28 mouse cellular contexts compared by ENCODE assay signal in genomic region chr2:112328069-112328777, GRCm38 (mm10). TPM values are rescaled to one million over a fixed set of nuclear protein-coding genes. Genes with fewer than 3 reads are reported as not detected.
DNase-seq lines count a peak whose midpoint lies in the region; ATAC-seq lines count a peak whose summit lies in the region.
"Had no signal": no experiment of that assay in that cellular context is flagged by ENCODE, and none has a peak within 500 bp of the region (broad histone marks: within the 10 kb centered on the region; RNA-seq: fewer than 3 reads in every experiment).

No protein-coding gene starts in this region.

- ATAC-seq in intestine, embryonic 16.5 days: peak; percentile 21; the same call in 1 of the 2 replicates
- ATAC-seq in liver, embryonic 16.5 days (ENCODE audit: low read depth): peak; percentile 84
- ATAC-seq: inflammation-experienced regulatory T-cells, adult 6 months had no signal

- H3K4me2 ChIP-seq in intestine, embryonic 16.5 days (ENCODE audit: low read depth, low read length): no peak overlapping the region
- no peak overlapping the region for H3K4me2 ChIP-seq in liver, embryonic 16.5 days (ENCODE audit: low read depth, low read length)
- H3K4me2 ChIP-seq: embryonic facial prominence, embryonic 15.5 days; forebrain, embryonic 12.5 days; heart, embryonic 12.5 days; hindbrain, embryonic 12.5 days; midbrain, embryonic 13.5 days; stomach, embryonic 15.5 days had no signal

- no peak overlapping the region for H3K27ac ChIP-seq in intestine, embryonic 16.5 days (ENCODE audit: low read length)
- H3K27ac ChIP-seq in liver, embryonic 16.5 days (ENCODE audit: low read length): no peak overlapping the region
- H3K27ac ChIP-seq: embryonic facial prominence, embryonic 15.5 days; forebrain, embryonic 12.5 days; hindbrain, embryonic 12.5 days; left cerebral cortex, adult 2 months; limb, embryonic 10.5 days; midbrain, embryonic 13.5 days; stomach, embryonic 15.5 days had no signal

- DNase-seq in heart, adult 11 months: peak; percentile 74
- no peak for DNase-seq in heart, adult 8-10 months (ENCODE audit: low spot score)
- DNase-seq in c-Kit-negative CD71-positive TER-119-positive erythroid progenitor cells, embryonic 14.5 days (ENCODE audit: low read depth, low spot score): peak; percentile 20
- no peak for DNase-seq in thymus, postnatal 10 days (ENCODE audit: low spot score in 2 of 2)
- DNase-seq in cerebellum, adult 18-20 months: no peak
- DNase-seq in lung, postnatal 10 days: no peak
- DNase-seq: cerebellum, adult 9-11 months; embryo, embryonic 11 days; gastrocnemius, postnatal 36 days; heart, postnatal 14 days; kidney, postnatal 4 days; layer of hippocampus, adult 9-11 months; lung, adult 18-20 months; lung, postnatal 36 days; thymus, adult 2 months had no signal

- no peak overlapping the region for H3K4me3 ChIP-seq in intestine, embryonic 16.5 days (ENCODE audit: low read length)
- H3K4me3 ChIP-seq in liver, embryonic 16.5 days (ENCODE audit: low read depth, low read length): no peak overlapping the region
- H3K4me3 ChIP-seq: embryonic facial prominence, embryonic 15.5 days; forebrain, embryonic 12.5 days; heart, embryonic 12.5 days; hindbrain, embryonic 12.5 days; left cerebral cortex, adult 2 months; limb, embryonic 10.5 days; midbrain, embryonic 13.5 days; myocyte; stomach, embryonic 15.5 days had no signal

- WGBS in intestine, embryonic 16.5 days: 80% methylated on average over 11 of the region's 11 CpGs
- 62% methylated on average over 11 of the region's 11 CpGs for WGBS in liver, embryonic 16.5 days (ENCODE audit: insufficient replicate concordance)

- H3K27me3 ChIP-seq in intestine, embryonic 16.5 days (replicated peaks; ENCODE audit: control insufficient read depth, insufficient read depth, low read length): no peaks in the 10 kb centered on the region
- H3K27me3 ChIP-seq in liver, embryonic 16.5 days (ENCODE audit: control insufficient read depth, insufficient read depth, low read depth, low read length): no peaks in the 10 kb centered on the region
- H3K27me3 ChIP-seq: CH12.LX; embryonic facial prominence, embryonic 15.5 days; forebrain, embryonic 12.5 days; heart, embryonic 12.5 days; hindbrain, embryonic 12.5 days; midbrain, embryonic 13.5 days; stomach, embryonic 15.5 days had no signal

- H3K36me3 ChIP-seq in intestine, embryonic 16.5 days (ENCODE audit: control insufficient read depth, insufficient read depth, low read length): no peaks in the 10 kb centered on the region
- H3K36me3 ChIP-seq in liver, embryonic 16.5 days (ENCODE audit: control insufficient read depth, insufficient read depth): no peaks in the 10 kb centered on the region
- H3K36me3 ChIP-seq: embryonic facial prominence, embryonic 15.5 days; forebrain, embryonic 12.5 days; hindbrain, embryonic 12.5 days; limb, embryonic 10.5 days; midbrain, embryonic 13.5 days; stomach, embryonic 15.5 days had no signal

- no peaks in the 10 kb centered on the region for H3K9me3 ChIP-seq in intestine, embryonic 16.5 days (ENCODE audit: control insufficient read depth, low read length)
- H3K9me3 ChIP-seq in liver, embryonic 16.5 days (replicated peaks; ENCODE audit: control insufficient read depth, low read length): no peaks in the 10 kb centered on the region
- H3K9me3 ChIP-seq: embryonic facial prominence, embryonic 15.5 days; forebrain, embryonic 12.5 days; heart, embryonic 12.5 days; hindbrain, embryonic 12.5 days; limb, embryonic 10.5 days; midbrain, embryonic 13.5 days; stomach, embryonic 15.5 days had no signal

- H3K9ac ChIP-seq in intestine, embryonic 16.5 days (ENCODE audit: low read depth, low read length): no peak overlapping the region
- H3K9ac ChIP-seq in liver, embryonic 16.5 days (ENCODE audit: low read depth, low read length): no peak overlapping the region
- H3K9ac ChIP-seq: embryonic facial prominence, embryonic 15.5 days; forebrain, embryonic 12.5 days; heart, embryonic 12.5 days; hindbrain, embryonic 12.5 days; midbrain, embryonic 13.5 days; stomach, embryonic 15.5 days had no signal

- no peaks in the 10 kb centered on the region for H3K4me1 ChIP-seq in intestine, embryonic 16.5 days (ENCODE audit: control insufficient read depth, insufficient read depth, low read length)
- H3K4me1 ChIP-seq in liver, embryonic 16.5 days (ENCODE audit: control insufficient read depth, low read depth, low read length): peaks cover 13% of the 10 kb centered on the region
- H3K4me1 ChIP-seq: embryonic facial prominence, embryonic 15.5 days; forebrain, embryonic 12.5 days; hindbrain, embryonic 12.5 days; midbrain, embryonic 13.5 days; stomach, embryonic 15.5 days had no signal

RNA-seq across cellular contexts. Expression of gene Emc4, which starts 39.6 kb away (rescaled TPM):
- 10 to 100 TPM; 66.5 to 73.6 (median 70.5) TPM for total RNA-seq in heart, adult 8-10 months (2022)
- polyA plus RNA-seq in intestine, embryonic 16.5 days (2015; fragmentation: Nextera tagmentation; extraction: Ambion mirVana): 113 and 118 TPM in 2 replicates
- polyA plus RNA-seq in liver, embryonic 16.5 days (2015; fragmentation: Nextera tagmentation; extraction: Ambion mirVana): 40.0 and 40.7 TPM in 2 replicates

RNA-seq across cellular contexts. Expression of gene Katnbl1, which starts 50.8 kb away (rescaled TPM):
- 1 to 10 TPM; 3.6 to 4.4 (median 4.1) TPM for total RNA-seq in heart, adult 8-10 months (2022)
- 31.9 and 33.9 TPM in 2 replicates for polyA plus RNA-seq in intestine, embryonic 16.5 days (2015; fragmentation: Nextera tagmentation; extraction: Ambion mirVana)
- 14.4 and 17.1 TPM in 2 replicates for polyA plus RNA-seq in liver, embryonic 16.5 days (2015; fragmentation: Nextera tagmentation; extraction: Ambion mirVana)

Comparison
In these comparisons a context has a peak if more than half of its experiments do, and no peak if none do; other contexts are left out.
1. DNase-seq: peak in heart, adult 11 months (single experiment) and c-Kit-negative CD71-positive TER-119-positive erythroid progenitor cells, embryonic 14.5 days (single experiment); none in heart, adult 8-10 months (single experiment), thymus, postnatal 10 days (0 of 2), cerebellum, adult 18-20 months (0 of 2) and lung, postnatal 10 days (single experiment).